Mouse (Mus musculus) CH12.LX (cell line): ENCODE results near the gene Vstm2l.

Experiments used
- CTCF ChIP-seq, 2 experiments: IDR thresholded peaks in 1 of 2; conservative IDR thresholded peaks in 1 of 2; 2 replicates each; pipeline ENCODE4 v1.5.1; 2011 to 2012; ENCODE audit warnings: low read depth in 2 of 2, low read length in 2 of 2, improper control_type of control experiment in 1 of 2, inconsistent platforms in 1 of 2, mild to moderate bottlenecking in 1 of 2, moderate library complexity in 1 of 2
- PAX5 ChIP-seq: IDR thresholded peaks from 2 replicates; pipeline ENCODE4 v1.6.1; 2012; ENCODE audit warnings: low read length, inconsistent platforms, mixed read lengths
- TCF12 ChIP-seq: IDR thresholded peaks from 2 replicates; pipeline ENCODE4 v1.6.1; 2014; ENCODE audit warnings: low read depth, mild to moderate bottlenecking, inconsistent platforms, low read length, improper control_type of control experiment

- TF ChIP-seq TCF12 (no peak), CTCF (conservative IDR thresholded peaks at IDR 0.05 in 1 of 2, IDR thresholded peaks at IDR 0.05 in 1 of 2; ENCODE audit: low read depth in 2 of 2, low read length in 2 of 2) (no peak), PAX5 (no peak)
Measured at GRCm38 (mm10) chr2:157867126-157867525, 47.3 kb upstream of the Vstm2l start.
